Mouse (Mus musculus) brain, embryonic 14.5 days (tissue): ENCODE data around the gene Zfp653.

Experiments
- CTCF ChIP-seq: fragments of 200-500 bp; IDR thresholded peaks from 2 replicates; pipeline ENCODE4 v1.5.1; 2012; ENCODE audit warnings: inconsistent platforms, mild to moderate bottlenecking, moderate library complexity, borderline replicate concordance; ENCODE audit not compliant: insufficient read depth, insufficient read length; ENCODE audit errors: extremely low read depth
- POLR2A ChIP-seq: fragments of 200-500 bp; IDR thresholded peaks from 2 replicates; pipeline ENCODE4 v1.6.1; 2012; ENCODE audit warnings: mild to moderate bottlenecking, inconsistent platforms, borderline replicate concordance; ENCODE audit not compliant: poor library complexity, insufficient read depth, insufficient read length, severe bottlenecking; ENCODE audit errors: extremely low read depth

- TF ChIP-seq CTCF, result no peak
- no peak for TF ChIP-seq POLR2A
These were observed 1.1 kb upstream of the Zfp653 start for GRCm38 (mm10) chr9:22072276-22072675.
